ENCODE assay signal across 15 mouse cellular contexts in genomic region chr13:112327511-112327910, GRCm38 (mm10). TPM values are rescaled to one million over a fixed set of nuclear protein-coding genes. Genes with fewer than 3 reads are reported as not detected.
DNase-seq lines count a peak whose midpoint lies in the region; ATAC-seq and TF ChIP-seq lines count a peak whose summit lies in the region.
"Had no signal": no experiment of that assay in that cellular context is flagged by ENCODE, and none has a peak within 500 bp of the region (broad histone marks: within the 10 kb centered on the region; RNA-seq: fewer than 3 reads in every experiment).

No protein-coding gene starts in this region.

- peaks cover 16% of the 10 kb centered on the region for H3K4me1 ChIP-seq in kidney, embryonic 16.5 days (ENCODE audit: insufficient read depth, low read length)
- H3K4me1 ChIP-seq in heart, embryonic 15.5 days (replicated peaks) = peaks cover 10% of the 10 kb centered on the region

- no peaks in the 10 kb centered on the region for H3K27me3 ChIP-seq in kidney, embryonic 16.5 days (ENCODE audit: insufficient read depth, low read length)
- no peaks in the 10 kb centered on the region for H3K27me3 ChIP-seq in heart, embryonic 15.5 days

- H3K4me2 ChIP-seq in kidney, embryonic 16.5 days (replicated peaks; ENCODE audit: low read depth, low read length) = no peak overlapping the region
- no peak overlapping the region for H3K4me2 ChIP-seq in heart, embryonic 15.5 days
- H3K4me2 ChIP-seq: liver, embryonic 11.5 days had no signal

- H3K27ac ChIP-seq in gastrocnemius, adult 2 months = peak overlapping the region; percentile 12
- H3K27ac ChIP-seq in kidney, embryonic 16.5 days (ENCODE audit: low read length) = peak overlapping the region; percentile 56; the same call in 1 of the 2 replicates
- H3K27ac ChIP-seq in heart, embryonic 15.5 days = peak overlapping the region; percentile 62

- no peak for TF ChIP-seq CTCF in gastrocnemius, adult 2 months (IDR thresholded peaks at IDR 0.05)

- no peaks in the 10 kb centered on the region for H3K36me3 ChIP-seq in kidney, embryonic 16.5 days (ENCODE audit: insufficient read depth, low read length)
- no peaks in the 10 kb centered on the region for H3K36me3 ChIP-seq in heart, embryonic 15.5 days

- intact Hi-C loops in gastrocnemius, adult 2 months (cut with DNase I) = no loop called here
- intact Hi-C loops in gastrocnemius, postnatal 14 days (cut with DNase I; ENCODE audit: low total_unique reads) = no loop called here

- no peak for DNase-seq in gastrocnemius, adult 2 months
- DNase-seq in gastrocnemius, postnatal 14 days = no peak
- DNase-seq in kidney, postnatal 14 days = no peak
- peak; percentile 59 for DNase-seq in NIH3T3 (ENCODE audit: low read depth)
- no peak for DNase-seq in cerebellum, adult 11-12 months
- DNase-seq: adrenal gland, postnatal 14 days; cerebellum, adult 2 months; right cerebral cortex, adult 18-20 months; thymus, postnatal 4 days had no signal

- no peak for ATAC-seq in kidney, embryonic 16.5 days (ENCODE audit: low FRiP score, low TSS enrichment)
- ATAC-seq in heart, embryonic 15.5 days (replicated peaks; ENCODE audit: insufficient number of reproducible peaks, insufficient read depth, low FRiP score, low read depth) = peak; percentile 47; the same call in 1 of the 2 replicates
- no peak for ATAC-seq in CD4-positive, CD25-positive, alpha-beta regulatory T cell, adult 4 months
- ATAC-seq: hindbrain, embryonic 16.5 days had no signal

- H3K4me3 ChIP-seq in gastrocnemius, adult 2 months = no peak overlapping the region
- H3K4me3 ChIP-seq in kidney, embryonic 16.5 days (ENCODE audit: low read length) = no peak overlapping the region
- no peak overlapping the region for H3K4me3 ChIP-seq in heart, embryonic 15.5 days
- H3K4me3 ChIP-seq: erythroblast, embryonic 14.5 days had no signal

- H3K9me3 ChIP-seq in kidney, embryonic 16.5 days (ENCODE audit: low read length) = no peaks in the 10 kb centered on the region
- H3K9me3 ChIP-seq in heart, embryonic 15.5 days (replicated peaks) = no peaks in the 10 kb centered on the region

- no peak overlapping the region for H3K9ac ChIP-seq in kidney, embryonic 16.5 days (replicated peaks; ENCODE audit: low read length)
- H3K9ac ChIP-seq in heart, embryonic 15.5 days = no peak overlapping the region

- 32% methylated on average over 4 of the region's 4 CpGs for WGBS in kidney, embryonic 16.5 days
- 25% methylated on average over 4 of the region's 4 CpGs for WGBS in heart, embryonic 15.5 days

RNA-seq across cellular contexts. Expression of gene Ankrd55, which starts 39.3 kb away (rescaled TPM):
- not detected for total RNA-seq in gastrocnemius, adult 2 months (2021)
- under 1 TPM in 1 of 2 experiments, not detected in 1; 0.09 TPM for total RNA-seq in gastrocnemius, postnatal 14 days (2021)
- 0.27 and 0.30 TPM in 2 replicates for polyA plus RNA-seq in kidney, embryonic 16.5 days (2015; fragmentation: Nextera tagmentation; extraction: Ambion mirVana)
- 0.09 and 0.13 TPM in 2 replicates for polyA plus RNA-seq in heart, embryonic 15.5 days (2015; fragmentation: Nextera tagmentation; extraction: Ambion mirVana)
- 10 to 100 TPM; 12.1 to 14.6 TPM for polyA plus RNA-seq in CD4-positive, CD25-positive, alpha-beta regulatory T cell, adult 4 months (2017; shearing (Covaris generic))
- polyA plus RNA-seq: erythroblast, embryonic 14.5 days had no signal

Comparison
In these comparisons a context has a peak if more than half of its experiments do, and no peak if none do; other contexts are left out.
1. H3K27ac ChIP-seq: peak in every context shown above with its lines; median percentile 62 in heart, embryonic 15.5 days; 56 in kidney, embryonic 16.5 days; 12 in gastrocnemius, adult 2 months.
2. RNA of gene Ankrd55, which starts 39.3 kb away (polyA plus RNA-seq): 12.1 to 14.6 TPM in CD4-positive, CD25-positive, alpha-beta regulatory T cell, adult 4 months; 0.27 to 0.30 TPM in kidney, embryonic 16.5 days and 0.09 to 0.13 TPM in heart, embryonic 15.5 days; every median in the first group is over 10 times any median in the second.